Mouse (Mus musculus): ENCODE data around the gene Brap.
"Not testable (repeated sequence)": the region's sequence is repeated elsewhere in the genome, so short reads cannot be mapped to it uniquely, and the experiment has no call there.

The Brap gene

GRCm38 (mm10) chr5:121670412-121670811 is 10.0 kb downstream of the Brap start:
- DNase-seq, result no peak

GRCm38 (mm10) chr5:121682250-121682649 is 21.9 kb downstream of the Brap start:
- DNase-seq, result no peak

GRCm38 (mm10) chr5:121685495-121685894 is 25.1 kb downstream of the Brap start:
- no peak for DNase-seq

DNA sequence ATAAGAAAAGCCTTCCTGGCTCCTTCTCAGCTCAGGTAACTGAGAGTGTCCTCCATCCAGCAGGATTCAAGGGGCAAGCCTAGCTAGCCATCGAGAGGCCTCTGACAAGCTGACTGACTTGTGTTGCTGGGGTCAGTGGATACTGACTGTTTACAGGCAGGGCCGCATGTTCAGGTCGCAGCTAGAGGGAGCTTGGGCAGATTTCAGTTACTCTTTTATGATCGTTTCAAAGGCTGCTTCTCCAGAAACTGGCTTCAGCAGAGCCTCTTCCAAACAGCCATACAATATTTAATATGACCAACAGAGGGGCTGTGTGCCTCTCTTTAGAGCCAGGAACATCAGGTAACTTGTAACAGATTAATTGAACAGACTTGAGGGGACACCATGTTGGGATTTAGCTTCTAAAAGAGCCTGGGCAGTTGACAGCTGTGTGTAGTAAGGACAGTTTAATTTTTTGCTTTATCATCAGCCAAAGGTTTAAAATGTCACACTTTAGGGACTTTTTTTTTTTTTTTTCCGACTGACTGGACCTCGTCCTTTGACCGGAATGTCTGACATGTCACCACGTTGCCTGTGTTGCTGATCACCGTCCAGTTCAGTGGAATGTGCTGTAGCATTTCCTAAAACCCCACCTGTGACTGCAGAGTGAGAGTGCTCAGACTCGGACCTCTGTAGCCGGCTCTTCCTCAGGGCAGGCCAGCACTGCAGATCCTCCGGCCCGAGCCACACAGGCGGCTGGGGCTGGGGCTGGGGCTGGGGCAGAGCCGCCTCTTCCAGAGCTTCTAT is 25.9 kb downstream of the Brap start:
- no peak for DNase-seq

GRCm38 (mm10) chr5:121690482-121691211 is 30.3 kb downstream of the Brap start:
- DNase-seq, result no peak

DNA sequence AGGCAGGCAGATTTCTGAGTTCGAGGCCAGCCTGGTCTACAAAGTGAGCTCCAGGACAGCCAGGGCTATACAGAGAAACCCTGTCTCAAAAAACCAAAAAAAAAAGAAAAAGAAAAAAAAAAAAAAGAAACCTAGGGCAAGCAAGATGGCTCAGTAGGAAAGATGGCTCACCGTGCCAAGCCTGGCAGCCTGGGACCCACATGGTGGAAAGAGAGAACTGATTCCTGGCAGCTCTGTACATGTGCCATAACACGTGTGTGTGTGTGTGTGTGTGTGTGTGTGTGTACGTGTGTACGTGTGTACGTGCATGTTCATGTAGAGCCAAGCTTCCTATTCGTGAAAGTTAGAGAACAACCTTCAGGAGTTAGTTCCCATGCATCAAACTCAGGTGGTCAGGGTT is 31.1 kb downstream of the Brap start:
- DNase-seq, result not testable (repeated sequence)

- DNase-seq, result no peak
These were observed 32.5 kb downstream of the Brap start for GRCm38 (mm10) chr5:121692897-121693296.

DNA sequence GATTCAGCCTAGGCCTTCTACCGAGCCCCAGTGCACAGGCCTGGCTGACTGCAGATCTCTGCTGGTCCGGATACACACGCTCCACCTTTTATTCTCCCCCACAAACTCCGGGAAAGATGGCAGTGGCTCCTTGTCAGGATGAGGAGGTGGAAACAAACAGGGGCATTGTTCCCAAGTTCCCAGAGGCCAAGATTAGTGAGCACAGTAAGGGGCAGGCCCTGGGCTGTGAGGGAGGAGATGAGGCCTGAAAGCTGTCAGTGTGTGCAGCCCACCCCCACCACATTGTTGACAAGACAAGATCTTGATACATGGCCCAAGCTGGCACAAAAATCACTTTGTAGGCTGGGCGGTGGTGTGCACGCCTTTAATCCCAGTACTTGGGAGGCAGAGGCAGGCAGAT is 36.4 kb downstream of the Brap start:
- no peak for DNase-seq

GRCm38 (mm10) chr5:121699891-121700290 is 39.5 kb downstream of the Brap start:
- DNase-seq, result no peak

DNA sequence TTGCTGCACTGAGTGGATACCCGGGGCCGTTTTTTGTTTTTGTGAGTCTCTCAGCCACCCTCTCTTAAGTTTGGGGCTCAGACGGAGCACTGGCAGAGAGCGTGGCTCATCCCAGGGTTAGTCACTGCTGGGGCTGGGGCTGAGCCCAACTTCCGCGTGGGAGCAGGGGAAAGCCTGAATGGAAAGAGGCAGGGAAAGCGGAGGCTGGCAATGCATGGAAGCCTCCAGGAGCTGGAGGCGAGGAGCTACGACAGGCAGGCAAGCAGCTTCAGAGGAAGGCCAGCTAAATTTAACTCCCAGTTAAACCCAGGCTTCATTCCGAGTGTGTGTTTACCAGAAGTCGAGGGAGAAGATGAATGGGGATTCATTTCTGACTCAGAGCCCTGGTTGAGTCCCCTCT is 40.1 kb downstream of the Brap start:
- DNase-seq, result no peak

- no peak for DNase-seq
These were observed 40.9 kb downstream of the Brap start for GRCm38 (mm10) chr5:121701111-121701769.

GRCm38 (mm10) chr5:121703341-121703740 is 43.0 kb downstream of the Brap start:
- DNase-seq, result no peak

GRCm38 (mm10) chr5:121704512-121705248 is 44.3 kb downstream of the Brap start:
- DNase-seq, result no peak

DNA sequence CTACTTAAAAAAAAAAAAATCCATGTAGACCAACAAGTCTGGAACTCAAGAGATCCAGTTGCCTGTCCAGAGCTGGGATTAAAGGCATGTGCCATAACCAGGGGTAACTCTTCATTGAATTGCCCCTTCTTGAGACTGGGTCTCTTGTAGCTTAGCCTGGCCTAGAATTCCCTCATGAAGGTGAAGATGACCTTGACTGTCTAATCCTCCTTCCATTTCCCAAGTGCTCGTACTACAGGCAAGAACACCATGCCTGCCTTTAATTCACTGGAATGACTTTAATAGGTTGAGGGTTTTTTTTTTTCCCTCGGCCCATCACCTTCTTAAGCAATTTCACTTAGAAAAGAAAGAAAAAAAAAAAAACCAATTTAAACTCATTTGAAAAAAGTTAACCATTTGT is 50.0 kb downstream of the Brap start:
- no peak for DNase-seq

DNA sequence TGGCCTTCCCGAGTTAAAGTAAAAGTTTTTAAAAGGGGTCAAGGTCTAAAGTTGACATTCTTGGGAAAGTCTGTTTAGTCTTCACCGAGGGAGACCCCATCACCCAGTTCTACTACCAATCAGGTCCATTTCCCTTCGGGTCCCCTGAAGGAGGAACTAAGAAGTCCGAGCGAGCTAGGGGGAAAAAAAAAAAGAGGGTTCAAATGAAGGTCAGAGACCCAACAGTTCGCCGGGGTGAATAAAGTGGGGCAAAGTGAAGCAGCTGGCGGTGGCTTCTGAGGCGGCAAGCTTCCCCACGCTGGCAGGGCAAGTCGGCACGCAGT is 50.4 kb downstream of the Brap start:
- DNase-seq, result no peak

- peak; percentile 67 to 78 for DNase-seq
These were observed 51.0 kb downstream of the Brap start, which contains the start of gene Atxn2 for GRCm38 (mm10) chr5:121711174-121711927. Gene Atxn2 (plus strand): TSS chr5:121711337.

- DNase-seq, result no peak
These were observed 51.5 kb downstream of the Brap start for GRCm38 (mm10) chr5:121711928-121712231.

GRCm38 (mm10) chr5:121712232-121712933 is 52.0 kb downstream of the Brap start:
- DNase-seq, result peak; percentile 19 to 41

DNA sequence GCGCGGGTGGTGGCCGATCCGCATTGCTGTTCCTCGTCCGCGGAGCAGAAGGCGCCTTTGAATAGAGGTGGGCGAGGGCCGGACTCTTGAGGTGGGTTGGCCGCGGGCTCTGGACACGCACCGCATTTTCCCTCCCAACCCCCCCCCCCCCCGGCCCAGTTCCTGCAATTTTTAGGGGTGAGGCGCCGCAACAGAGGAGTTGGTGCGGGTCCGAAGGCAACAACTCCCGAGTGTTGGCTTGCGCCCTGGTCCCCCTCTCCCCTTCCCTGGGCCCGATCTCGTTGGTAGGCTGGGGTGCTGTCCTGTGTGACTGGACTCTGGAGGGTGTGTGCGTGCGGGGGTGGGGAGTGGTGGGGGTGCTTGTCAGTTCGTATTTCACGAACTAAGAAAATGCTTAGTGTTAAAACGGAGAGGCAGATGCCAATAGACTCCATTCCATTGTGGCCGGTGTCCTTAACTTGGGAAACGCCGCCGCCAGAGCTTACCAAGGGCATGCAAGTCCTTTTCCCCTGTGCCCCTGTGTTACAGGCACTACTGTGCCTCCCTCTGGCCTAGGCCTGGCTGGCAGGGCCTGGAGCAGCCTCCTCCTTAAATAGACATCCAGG is 52.7 kb downstream of the Brap start:
- DNase-seq, result peak; percentile 21 to 24

DNA sequence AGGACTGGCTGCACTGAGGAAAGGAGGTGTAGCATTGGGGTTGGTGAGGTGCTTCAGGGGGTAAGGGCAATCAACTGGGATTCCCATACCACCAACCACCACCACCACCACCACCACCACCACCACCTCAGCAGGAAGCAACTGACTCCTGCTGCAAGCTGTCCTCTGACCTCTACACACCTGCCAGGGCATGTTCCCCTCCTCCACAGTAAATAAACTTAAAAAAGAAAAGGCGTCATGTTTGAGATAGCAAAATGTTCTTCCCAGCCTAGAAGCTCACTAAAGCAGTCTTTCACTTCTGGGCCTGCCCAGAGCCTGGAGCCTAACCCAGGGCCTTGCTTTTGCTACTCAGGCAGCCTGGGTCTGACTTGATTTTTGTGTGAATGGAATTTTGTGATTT is 54.0 kb downstream of the Brap start:
- peak in 1 of 2 experiments; percentile 17 for DNase-seq

DNA sequence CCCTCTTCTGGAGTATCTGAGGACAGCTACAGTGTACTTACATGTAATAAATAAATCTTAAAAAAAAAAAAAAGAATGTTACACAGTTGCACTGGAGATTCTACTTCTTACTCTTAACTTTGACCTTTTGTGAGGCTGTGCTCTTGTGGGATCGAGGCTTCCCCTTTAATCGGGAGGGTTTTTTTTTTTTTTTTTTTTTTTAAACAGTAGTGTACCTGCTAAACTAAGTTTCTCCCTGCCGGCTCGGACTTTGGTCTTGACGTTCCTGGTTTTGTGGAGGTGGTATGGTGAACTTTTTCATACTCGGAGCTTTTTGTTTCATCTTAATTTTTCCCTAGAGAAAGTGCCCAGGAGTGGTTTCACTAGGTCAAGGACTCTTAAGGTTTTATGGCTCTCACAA is 54.6 kb downstream of the Brap start:
- DNase-seq, result no peak
